Mouse (Mus musculus): ENCODE data around the gene Smarce1. TPM values are rescaled to one million over a fixed set of nuclear protein-coding genes. Genes with fewer than 3 reads are reported as not detected.

Gene Smarce1
- polyA plus RNA-seq, 1 experiment from 2014 or later: 217 TPM

Other genes starting within 250 kb of the Smarce1 start
- 0.28 and 0.74 TPM in 2 replicates for gene Gjd3, start 248.0 kb downstream of the Smarce1 start, polyA plus RNA-seq (2014; fragmentation: Nextera tagmentation; extraction: Ambion mirVana)
- 332 and 333 TPM in 2 replicates for gene Top2a, start 206.8 kb downstream of the Smarce1 start, polyA plus RNA-seq (2014; fragmentation: Nextera tagmentation; extraction: Ambion mirVana)
- gene Igfbp4, start 189.8 kb downstream of the Smarce1 start, polyA plus RNA-seq (2014; fragmentation: Nextera tagmentation; extraction: Ambion mirVana): 288 and 295 TPM in 2 replicates
- 0.50 and 1.1 TPM in 2 replicates for gene Tns4, start 141.7 kb downstream of the Smarce1 start, polyA plus RNA-seq (2014; fragmentation: Nextera tagmentation; extraction: Ambion mirVana)
- gene Ccr7, start 75.9 kb downstream of the Smarce1 start, polyA plus RNA-seq (2014; fragmentation: Nextera tagmentation; extraction: Ambion mirVana): 0.17 and 0.31 TPM in 2 replicates
- gene Krt222, start 13.1 kb upstream of the Smarce1 start, polyA plus RNA-seq (2014; fragmentation: Nextera tagmentation; extraction: Ambion mirVana): 0.67 and 0.80 TPM in 2 replicates
- gene Krt24, start 54.2 kb upstream of the Smarce1 start, polyA plus RNA-seq (2014; fragmentation: Nextera tagmentation; extraction: Ambion mirVana): 0.10 TPM in 1 of 2 replicates, not detected in the other
- not detected in 2 replicates for gene Krt25, start 91.9 kb upstream of the Smarce1 start, polyA plus RNA-seq (2014; fragmentation: Nextera tagmentation; extraction: Ambion mirVana)
- 0.12 and 0.24 TPM in 2 replicates for gene Krt26, start 106.9 kb upstream of the Smarce1 start, polyA plus RNA-seq (2014; fragmentation: Nextera tagmentation; extraction: Ambion mirVana)
- not detected in 2 replicates for gene Krt27, start 120.1 kb upstream of the Smarce1 start, polyA plus RNA-seq (2014; fragmentation: Nextera tagmentation; extraction: Ambion mirVana)
- 0.39 and 0.60 TPM in 2 replicates for gene Krt28, start 143.9 kb upstream of the Smarce1 start, polyA plus RNA-seq (2014; fragmentation: Nextera tagmentation; extraction: Ambion mirVana)
- gene Krt10, start 158.3 kb upstream of the Smarce1 start, polyA plus RNA-seq (2014; fragmentation: Nextera tagmentation; extraction: Ambion mirVana): 27.8 and 35.1 TPM in 2 replicates
- not detected in 2 replicates for gene Krt12, start 191.2 kb upstream of the Smarce1 start, polyA plus RNA-seq (2014; fragmentation: Nextera tagmentation; extraction: Ambion mirVana)
- 0.42 and 0.48 TPM in 2 replicates for gene Krt20, start 207.1 kb upstream of the Smarce1 start, polyA plus RNA-seq (2014; fragmentation: Nextera tagmentation; extraction: Ambion mirVana)

Measured in hindbrain, embryonic 11.5 days (tissue).